Mouse (Mus musculus) common myeloid progenitor, adult 5-6 weeks (primary cell): ENCODE measurements at regions not wholly inside any gene's neighbourhood (a gene's known extent, or its start where the extent isn't known, plus 50 kb on each side); places are given as distances from the start of the nearest gene placed in this dataset.

ENCODE experiments used
- ATAC-seq: replicated peaks from 2 replicates; pipeline ENCODE4 v1.8.0; 2016; ENCODE audit warnings: low read depth, mild to moderate bottlenecking, moderate TSS enrichment, inconsistent platforms; ENCODE audit not compliant: poor library complexity, severe bottlenecking

GRCm38 (mm10) chr7:72500190-72500589 lies 193.8 kb upstream of the Mctp2 start:
- ATAC-seq, result no peak

GRCm38 (mm10) chr7:72500996-72501395 lies 194.6 kb upstream of the Mctp2 start:
- no peak for ATAC-seq

DNA sequence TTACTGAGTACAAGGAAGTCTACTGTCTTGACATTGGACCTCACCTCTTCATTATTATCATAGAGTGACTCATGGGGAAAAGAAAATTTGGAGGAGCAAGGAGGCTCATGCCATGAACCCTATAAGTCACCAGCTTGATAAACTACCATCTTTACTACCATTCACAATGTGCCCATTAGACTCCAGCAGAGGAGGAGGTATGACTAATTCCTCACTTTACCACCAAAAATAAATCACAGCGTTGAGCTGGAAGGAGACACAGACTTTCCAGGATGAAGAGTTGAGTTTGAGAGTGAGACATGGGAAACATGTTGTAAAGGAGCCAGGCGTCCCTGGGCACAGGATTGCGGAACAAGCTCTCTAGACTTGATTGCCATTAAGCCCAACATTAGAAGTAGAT lies 195.0 kb upstream of the Mctp2 start:
- no peak for ATAC-seq

DNA sequence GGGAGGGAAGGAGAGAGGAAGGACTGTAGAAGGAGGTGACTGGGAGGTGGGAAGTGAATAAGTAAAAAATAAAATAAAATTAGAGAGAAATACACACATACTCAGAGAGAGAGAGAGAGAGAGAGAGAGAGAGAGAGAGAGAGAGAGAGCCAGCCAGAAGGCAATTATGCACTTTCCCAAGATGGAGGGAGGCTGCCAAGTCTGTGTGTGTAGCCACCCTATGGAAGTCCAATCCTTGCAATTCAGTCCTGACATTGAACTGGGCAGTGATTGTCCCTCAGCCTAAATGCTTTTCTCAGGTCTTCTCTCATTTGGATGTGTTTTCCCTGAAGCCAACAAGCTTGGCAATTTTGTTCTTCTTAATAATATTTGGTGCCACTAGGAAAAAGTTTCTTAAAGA lies 197.3 kb upstream of the Mctp2 start:
- no peak for ATAC-seq

DNA sequence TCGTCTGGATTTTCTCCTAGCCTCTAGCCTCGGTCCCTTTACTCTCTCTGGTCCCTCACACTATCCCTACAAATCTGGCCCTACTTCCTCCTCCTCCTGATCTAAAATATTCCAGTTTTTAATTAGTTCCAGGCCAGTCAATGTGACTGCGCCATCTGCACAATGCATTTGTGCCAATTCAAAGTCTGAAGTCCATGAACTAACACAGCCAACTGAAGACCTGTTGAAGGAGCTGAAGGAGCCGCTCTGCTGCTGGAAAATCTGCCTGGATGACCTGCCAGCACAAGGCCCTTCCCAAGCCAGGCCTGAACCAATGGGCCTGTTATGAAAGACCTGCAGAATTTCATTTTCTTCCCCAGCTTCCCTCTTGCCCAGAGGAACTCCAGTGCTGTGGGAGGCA lies 197.9 kb upstream of the Mctp2 start:
- ATAC-seq, result no peak

DNA sequence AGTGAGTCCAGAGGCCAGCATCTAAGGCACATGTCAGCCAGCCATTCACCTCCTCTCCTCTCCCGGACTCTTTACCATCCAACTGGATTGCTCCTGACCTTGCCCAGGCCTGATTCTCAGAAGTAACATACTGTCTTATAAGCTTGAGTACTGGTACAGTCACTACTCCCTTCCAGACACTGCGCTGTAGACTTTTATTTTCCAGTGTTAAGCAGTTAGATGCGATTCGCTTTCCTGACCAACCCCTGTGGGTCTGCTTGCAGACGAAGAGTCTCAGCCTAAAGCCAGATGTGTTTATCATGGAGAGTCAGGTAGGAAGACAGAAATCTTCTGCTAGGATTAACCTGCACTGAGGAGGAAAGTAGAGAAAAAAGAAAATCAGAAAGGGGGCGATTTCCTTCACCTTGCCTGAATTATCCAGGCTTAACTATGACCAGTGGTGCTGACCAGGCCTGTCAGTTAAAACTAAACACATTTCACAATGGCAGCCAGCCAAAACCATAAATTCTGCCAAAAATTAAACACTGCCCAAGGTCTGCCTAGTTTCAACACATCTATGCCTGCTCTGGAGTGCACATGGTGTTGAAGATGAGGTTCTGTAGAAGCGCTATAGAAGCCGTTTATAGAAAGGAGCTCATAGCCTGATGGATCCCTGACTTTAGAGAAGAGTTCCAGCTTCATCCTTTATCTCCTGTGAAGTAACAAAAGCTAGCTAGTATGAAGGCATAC lies 199.5 kb upstream of the Mctp2 start:
- no peak for ATAC-seq

GRCm38 (mm10) chr7:72507946-72508345 lies 201.5 kb upstream of the Mctp2 start:
- no peak for ATAC-seq

GRCm38 (mm10) chr7:72510116-72510515 lies 203.7 kb upstream of the Mctp2 start:
- no peak for ATAC-seq

- ATAC-seq, result no peak
These were observed 207.0 kb upstream of the Mctp2 start for GRCm38 (mm10) chr7:72513446-72513845.

GRCm38 (mm10) chr7:72514851-72515250 lies 208.4 kb upstream of the Mctp2 start:
- ATAC-seq, result no peak

GRCm38 (mm10) chr7:72518421-72518972 lies 212.1 kb upstream of the Mctp2 start:
- ATAC-seq, result no peak

DNA sequence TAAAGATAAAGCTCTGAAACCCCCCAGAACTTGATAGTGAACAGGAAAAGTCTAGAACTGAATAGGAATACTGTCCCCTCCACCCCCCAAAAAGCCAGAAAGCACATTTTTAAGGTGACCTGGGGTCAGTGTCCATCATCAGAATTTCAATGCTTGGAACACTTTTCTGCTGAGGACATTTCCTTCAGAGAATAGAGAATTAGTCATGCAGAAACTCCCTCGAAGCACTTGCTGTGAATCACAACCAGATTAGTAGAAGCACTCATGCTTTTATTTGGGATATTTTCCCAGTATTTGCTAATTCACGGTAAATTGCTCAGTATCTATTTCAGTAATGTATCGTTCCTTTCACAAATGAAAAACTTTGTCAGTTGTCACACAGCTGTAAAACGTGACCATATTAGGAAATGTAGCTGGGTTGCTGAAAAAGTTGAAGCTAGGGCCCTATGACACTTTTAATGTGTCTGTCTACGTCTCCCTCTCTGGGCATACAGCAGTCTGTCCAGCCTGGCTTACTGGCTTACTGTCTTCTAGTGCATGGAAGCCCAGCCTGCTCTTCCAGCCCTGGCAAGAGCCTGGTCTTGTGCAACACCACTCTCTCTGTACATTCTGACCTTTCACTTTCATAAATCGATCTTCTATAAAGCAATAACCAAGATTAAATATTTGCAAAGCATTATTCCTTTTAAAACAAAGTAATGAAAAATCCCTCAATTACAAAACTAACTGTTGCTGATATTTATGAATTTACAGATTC lies 213.1 kb upstream of the Mctp2 start:
- no peak for ATAC-seq

DNA sequence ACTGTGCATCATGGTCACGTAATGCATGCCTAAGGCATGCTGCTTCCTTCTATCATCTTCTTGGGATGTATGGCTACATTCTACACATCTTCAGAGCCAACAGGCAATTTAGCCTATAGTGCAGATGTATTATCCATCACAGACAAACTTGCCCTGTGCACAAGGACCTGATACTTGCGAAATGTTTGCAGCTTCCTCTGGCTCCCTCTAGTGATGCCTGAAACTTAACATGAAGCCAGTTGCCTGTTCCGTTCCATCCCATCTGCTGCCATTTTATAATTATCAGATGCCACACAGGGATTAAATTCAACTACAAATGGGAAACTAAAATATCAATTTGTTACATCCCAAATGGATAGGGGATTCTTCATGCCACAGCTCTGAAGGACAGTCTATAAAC lies 222.5 kb upstream of the Mctp2 start:
- ATAC-seq, result no peak

- ATAC-seq, result no peak
These were observed 231.9 kb upstream of the Mctp2 start for GRCm38 (mm10) chr7:72538288-72538687.

DNA sequence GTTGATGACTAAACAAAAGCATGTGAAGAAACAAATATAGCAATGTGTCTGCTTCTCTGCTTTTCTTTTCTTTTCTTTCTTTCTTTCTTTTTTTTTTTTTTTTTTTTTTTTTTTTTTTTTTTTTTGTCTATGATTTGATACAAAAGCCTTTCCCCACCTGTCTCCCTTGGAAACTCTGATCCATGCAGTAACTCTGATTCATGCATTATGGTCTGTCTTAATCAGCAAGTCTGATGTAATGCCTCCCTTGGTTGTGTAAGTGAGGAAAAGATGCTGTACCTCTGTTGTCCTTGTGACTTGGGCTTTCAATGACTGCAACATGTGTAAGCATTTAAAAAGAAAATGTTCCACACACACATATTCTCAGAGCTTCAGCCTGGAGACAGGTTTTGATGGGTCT lies 233.5 kb upstream of the Mctp2 start:
- no peak for ATAC-seq

- no peak for ATAC-seq
These were observed 235.4 kb upstream of the Mctp2 start for GRCm38 (mm10) chr7:72541521-72542478.

DNA sequence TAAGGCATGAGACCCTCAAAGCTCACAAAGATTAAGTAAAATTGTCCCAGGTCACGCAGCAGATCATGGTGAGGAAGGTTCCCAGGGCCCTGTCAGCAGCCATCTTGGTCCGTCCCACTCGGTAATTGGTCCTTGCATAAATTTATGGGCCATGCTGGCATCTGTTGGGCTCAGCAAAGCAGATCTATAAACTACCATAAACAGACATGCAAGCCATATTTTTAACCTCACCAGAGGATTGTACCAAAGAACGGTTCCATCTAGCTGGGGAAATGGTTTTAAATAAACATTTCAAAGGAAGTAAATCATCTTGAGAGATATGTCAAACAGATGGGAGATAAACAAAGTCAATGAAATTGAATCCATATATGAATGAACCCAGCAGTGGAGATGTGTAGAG lies 237.1 kb upstream of the Mctp2 start:
- ATAC-seq, result no peak

GRCm38 (mm10) chr7:72543946-72544345 lies 237.5 kb upstream of the Mctp2 start:
- no peak for ATAC-seq

- no peak for ATAC-seq
These were observed 261.0 kb upstream of the Mctp2 start for GRCm38 (mm10) chr7:72567378-72567777.

DNA sequence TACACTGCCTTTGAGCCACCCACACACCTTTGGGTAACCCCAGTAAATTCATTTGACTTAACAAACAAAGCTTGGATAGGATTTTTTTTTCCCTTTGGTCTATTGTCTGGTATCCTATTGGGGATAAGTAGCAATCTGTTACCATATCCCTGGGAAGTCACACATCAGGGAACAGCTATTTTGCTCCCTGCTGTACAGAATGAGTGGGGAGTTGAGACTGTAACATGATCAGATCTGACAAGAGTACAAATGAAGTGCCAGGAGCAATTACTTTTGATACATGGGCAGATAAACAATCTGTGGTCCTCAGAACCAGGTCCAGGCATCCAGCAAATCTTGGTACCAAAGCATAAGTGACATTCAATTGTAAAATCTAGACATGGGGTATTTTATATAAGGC lies 262.8 kb upstream of the Mctp2 start:
- ATAC-seq, result no peak
